Mouse (Mus musculus) T-helper 1 cell (primary cell): ENCODE data around the gene Actr5.

Experiments used
- in situ Hi-C: fragments of 300-600 bp; cut with MboI, MseI; formaldehyde crosslinking; loops from one replicate; pipeline ENCODE4 v1.15.1; 2025; ENCODE audit warnings: high pct_unique_total_duplicates

Actr5 gene

DNA sequence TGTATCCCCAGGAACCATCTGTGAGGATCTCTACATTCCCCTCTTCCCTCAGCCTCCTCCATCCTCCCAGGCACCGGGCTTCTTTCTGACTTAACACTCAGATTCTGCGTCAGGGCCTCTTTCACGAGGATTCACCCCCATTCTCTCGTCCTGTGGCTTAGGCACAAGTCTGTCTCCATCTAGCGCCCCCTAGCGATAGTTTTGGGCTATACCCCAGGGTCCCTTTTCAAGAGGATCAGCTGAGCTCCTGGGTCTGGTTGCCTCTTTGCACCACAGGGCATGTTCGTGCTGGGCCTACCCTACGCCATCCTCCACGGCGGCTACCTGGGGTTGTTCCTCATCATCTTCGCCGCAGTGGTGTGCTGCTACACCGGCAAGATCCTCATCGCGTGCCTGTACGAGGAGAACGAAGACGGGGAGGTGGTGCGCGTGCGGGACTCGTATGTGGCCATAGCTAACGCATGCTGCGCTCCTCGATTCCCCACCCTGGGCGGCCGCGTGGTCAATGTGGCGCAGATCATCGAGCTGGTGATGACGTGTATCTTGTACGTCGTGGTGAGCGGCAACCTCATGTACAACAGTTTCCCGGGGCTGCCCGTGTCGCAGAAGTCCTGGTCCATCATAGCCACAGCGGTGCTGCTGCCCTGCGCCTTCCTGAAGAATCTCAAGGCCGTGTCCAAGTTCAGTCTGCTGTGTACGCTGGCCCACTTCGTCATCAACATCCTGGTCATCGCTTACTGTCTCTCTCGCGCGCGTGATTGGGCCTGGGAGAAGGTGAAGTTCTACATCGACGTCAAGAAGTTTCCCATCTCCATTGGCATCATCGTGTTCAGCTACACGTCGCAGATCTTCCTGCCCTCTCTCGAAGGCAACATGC is 10.9 kb upstream of the Actr5 start:
- in situ Hi-C loops, result loop anchor here (5.0 kb wide), 1 partner anchor 56 kb away; no protein-coding TSS in a partner anchor

DNA sequence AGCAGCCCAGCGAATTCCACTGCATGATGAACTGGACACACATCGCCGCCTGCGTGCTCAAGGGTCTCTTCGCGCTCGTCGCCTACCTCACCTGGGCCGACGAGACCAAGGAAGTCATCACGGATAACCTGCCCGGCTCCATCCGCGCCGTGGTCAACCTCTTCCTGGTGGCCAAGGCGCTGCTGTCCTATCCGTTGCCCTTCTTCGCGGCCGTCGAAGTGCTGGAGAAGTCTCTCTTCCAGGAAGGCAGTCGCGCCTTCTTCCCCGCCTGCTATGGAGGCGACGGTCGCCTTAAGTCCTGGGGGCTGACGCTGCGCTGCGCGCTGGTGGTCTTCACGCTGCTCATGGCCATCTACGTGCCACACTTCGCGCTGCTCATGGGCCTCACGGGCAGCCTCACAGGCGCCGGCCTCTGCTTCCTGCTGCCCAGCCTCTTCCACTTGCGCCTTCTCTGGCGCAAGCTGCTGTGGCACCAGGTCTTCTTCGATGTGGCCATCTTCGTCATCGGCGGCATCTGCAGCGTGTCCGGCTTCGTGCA is 10.2 kb upstream of the Actr5 start:
- in situ Hi-C loops, result loop anchor here (5.0 kb wide), 1 partner anchor 57 kb away; no protein-coding TSS in a partner anchor

DNA sequence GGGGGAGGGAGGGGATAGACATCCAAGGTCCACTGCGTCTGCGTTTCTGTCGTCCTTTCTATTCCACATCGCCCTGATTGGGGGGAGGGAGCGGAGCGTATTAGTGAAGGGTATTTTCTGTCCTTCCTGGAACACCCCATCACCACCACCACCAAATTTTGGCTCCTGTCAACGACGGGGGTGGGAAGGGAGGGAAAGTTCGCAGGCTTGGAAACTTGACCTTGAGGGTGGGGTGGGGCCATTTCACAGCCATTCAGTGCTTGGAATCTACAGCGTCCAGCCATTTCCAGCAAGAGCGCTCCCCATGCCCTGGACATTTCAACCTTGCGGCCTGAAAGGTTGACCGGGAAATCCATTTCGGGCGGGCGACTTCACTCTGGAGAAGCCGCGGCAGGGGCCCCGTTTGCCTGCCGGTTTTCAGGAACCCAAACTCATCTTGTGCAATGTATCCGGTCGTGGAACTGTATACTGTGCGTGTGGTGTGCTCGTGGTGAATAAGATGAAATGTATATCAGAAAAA is 9.5 kb upstream of the Actr5 start:
- in situ Hi-C loops, result no loop called here

DNA sequence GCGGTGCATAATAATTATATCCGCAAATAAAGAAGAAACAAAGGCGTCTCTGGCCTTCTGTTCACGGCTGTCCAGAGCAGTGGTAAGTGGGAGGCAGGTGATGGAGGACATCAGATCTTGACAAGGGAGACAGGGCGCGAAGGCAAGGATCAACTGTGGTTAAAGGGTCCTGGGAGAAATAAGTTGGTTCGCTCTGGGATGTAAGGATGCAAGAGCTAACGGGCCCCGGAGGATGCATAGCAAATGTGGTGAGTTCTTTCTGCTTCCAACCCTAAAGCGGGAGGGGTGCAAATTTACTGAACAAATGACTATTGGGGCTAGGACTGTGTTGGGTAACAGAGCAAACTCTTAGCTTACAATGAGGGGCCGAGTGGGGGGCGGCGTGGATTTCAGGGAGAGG is 9.0 kb upstream of the Actr5 start:
- in situ Hi-C loops, result no loop called here

DNA sequence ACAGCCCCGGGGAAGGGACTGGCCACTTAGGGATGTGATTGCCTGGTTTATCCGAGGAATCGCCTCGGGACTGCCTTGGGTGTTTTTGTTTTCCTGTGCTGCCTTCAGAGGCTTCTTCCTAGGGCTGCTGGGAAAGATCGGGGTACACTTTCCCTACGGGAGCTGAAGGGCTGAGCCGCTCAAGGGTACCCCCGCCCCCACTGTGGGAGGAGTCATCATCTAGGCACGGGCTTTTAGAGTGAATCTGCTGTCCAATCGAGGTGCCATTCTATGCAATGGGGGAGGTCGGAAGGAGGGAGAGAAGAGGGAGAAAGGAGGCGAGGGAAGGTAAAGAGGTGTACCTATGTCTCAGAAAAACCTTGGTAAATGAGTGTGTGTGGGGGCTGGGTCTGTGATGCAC is 8.4 kb upstream of the Actr5 start:
- in situ Hi-C loops, result no loop called here

DNA sequence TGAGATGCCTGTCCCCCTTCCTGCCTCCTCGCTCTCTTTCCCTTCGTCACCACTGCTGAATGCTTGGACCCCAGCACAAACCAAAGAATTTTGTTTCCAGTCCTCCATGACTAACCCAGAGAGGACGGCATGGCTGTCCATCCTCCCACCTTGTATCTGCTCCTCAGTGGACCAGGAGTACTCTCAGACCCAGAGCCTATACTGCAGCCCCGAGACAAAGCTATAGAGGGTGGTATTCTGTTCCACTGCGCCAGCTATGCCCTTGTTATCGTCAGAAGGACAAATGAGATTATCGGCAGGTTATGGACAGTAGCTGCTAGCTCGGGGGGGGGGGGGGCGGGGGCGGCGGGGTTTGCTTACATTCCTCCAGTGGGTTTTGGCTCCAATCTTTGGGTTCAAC is 7.9 kb upstream of the Actr5 start:
- in situ Hi-C loops, result no loop called here

DNA sequence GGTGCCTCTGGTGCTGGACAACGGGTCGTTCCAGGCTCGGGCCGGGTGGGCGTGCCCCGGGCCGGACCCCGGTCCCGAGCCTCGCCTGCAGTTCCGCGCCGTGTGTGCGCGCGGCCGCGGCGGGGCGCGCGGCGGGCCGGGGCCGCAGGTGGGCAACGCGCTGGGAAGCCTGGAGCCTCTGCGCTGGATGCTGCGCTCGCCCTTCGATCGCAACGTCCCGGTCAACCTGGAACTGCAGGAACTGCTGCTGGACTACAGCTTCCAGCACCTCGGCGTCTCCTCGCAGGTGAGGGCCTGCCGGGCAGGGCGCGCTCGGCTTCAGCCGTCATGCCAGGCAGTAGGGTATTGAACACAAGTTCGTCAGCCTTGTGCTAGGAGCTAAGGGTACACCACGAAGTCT is 543 bp downstream of the Actr5 start:
- in situ Hi-C loops, result no loop called here

DNA sequence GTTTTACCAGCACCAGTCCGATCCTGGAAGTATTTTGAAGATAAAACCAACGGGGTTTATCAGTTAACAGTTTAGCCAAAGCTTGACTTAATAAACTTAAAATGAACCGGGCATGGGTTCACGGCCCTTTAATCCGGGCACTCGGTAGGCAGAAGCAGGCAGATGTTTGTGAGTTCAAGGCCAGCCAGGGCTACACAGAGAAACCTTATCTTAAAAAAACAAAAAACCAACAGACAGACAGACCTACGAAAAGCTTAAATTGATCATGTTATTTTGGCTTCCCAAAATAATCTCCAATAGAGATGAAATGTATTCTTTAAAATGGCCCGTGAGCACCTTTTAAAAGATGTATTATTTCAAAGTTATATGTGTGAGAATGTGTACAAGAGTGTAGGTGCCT is 1.0 kb downstream of the Actr5 start:
- in situ Hi-C loops, result no loop called here

DNA sequence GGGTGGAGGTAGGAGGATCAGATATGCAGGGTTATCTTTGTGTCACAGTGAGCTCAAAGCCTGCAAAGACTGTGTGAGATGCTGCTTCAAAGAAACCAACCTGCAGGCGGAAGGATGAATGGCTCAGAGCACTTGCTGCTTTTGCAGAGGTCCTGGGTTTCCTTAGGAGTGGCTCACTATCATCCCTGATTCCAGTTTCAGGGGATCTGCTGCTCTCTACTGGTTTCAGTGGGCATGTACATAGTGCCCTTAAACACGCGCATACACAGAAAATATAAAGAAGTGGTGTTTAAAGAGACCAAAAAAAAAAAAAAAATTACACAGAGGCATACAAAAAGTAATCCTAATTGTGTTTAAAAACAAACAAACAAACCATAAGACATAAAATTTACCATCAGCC is 4.2 kb downstream of the Actr5 start:
- in situ Hi-C loops, result no loop called here

DNA sequence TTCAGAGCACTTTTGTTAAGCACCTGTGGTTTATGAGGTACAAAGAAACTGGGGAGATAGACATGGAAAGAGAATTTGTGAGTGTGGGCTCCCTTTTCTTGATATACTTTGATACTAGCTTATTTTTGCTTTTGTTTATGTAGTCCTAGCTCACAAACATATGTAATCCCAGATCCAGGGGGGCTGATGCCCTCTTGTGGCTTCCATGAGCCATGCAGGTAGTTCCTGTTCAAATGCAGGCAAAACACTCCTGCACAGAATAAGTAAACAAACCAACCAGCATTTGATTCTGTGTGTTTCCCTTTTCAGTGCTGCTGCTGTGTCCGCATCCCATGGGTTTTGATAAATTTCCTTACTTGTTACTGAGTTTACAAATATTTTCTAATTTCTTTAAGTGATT is 4.7 kb downstream of the Actr5 start:
- in situ Hi-C loops, result no loop called here

DNA sequence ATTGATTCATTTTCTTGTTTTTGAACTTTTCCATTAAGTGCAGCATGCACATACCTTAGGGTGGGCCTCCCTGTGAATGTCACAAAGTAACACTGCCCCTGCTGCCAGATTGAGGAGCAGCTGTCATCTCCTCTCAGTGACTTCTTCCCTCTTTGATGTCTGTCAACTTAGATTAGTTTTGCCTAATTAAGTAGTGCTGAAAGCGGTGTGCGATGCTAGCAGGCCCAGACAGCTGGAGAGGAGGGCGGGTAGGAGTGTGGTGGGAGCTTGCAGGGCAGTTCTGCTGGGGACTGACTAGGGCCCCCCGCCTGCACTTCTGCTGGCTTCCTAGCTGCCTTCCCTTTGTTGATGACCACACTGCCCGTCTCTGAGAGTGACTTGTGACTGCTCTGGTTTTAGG is 7.2 kb downstream of the Actr5 start:
- in situ Hi-C loops, result no loop called here

DNA sequence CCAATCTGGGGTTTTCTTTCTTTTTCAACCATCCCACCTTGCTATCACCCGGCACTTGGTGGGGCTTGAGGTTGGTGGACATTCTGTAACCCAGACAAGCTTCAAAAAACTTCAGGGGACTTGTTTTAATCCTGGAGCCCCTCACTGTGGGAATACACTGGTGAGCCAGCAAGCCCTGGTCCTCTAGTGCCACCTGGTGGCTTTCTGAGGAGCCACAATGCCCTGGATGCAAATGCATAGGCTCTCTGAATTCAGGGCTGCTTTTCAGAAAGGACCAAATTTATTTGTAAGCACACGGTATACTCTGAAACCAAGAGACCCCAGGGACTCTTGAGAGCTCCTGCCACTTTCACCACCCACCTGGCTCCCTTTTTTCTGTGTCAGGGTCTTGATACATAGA is 17.2 kb downstream of the Actr5 start:
- in situ Hi-C loops, result no loop called here

DNA sequence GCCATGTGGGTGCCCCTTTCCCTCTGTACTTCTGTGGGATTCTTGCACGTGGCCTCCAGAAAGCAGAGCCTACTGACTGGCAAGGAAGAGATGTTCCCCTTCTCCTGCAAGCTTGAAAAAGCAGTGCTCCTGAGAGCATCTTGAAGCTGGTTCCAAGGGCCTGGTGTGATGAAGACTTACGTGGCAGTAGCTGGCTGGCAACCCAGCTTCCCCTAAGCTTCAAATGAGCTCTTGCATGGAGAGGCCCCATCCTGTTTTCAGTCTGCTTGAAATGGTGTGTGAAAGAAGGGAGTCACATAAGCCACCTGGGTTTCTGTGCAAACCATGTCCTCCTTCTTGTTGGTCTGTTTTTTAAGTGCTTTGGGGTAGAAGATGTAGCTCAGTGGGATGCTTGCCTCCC is 17.9 kb downstream of the Actr5 start:
- in situ Hi-C loops, result no loop called here

DNA sequence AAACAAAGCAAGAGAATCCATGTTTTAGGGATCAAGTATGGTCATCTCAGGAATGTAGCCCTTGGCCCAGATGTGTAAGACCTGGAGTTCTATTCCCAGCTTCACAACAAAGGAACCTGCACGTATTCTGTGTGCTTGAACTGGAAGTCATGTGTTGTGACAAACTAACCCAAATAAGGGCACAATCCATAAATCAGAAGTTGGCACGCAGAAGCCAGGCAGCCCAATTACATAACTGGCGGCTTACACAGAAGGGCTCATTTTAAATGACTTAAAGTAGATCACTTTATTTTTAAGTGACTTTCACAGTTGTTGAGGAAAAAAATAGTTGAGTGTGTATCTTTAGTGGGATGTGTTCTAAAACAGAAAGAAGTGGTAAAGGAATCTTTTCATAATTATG is 19.1 kb downstream of the Actr5 start:
- in situ Hi-C loops, result no loop called here

DNA sequence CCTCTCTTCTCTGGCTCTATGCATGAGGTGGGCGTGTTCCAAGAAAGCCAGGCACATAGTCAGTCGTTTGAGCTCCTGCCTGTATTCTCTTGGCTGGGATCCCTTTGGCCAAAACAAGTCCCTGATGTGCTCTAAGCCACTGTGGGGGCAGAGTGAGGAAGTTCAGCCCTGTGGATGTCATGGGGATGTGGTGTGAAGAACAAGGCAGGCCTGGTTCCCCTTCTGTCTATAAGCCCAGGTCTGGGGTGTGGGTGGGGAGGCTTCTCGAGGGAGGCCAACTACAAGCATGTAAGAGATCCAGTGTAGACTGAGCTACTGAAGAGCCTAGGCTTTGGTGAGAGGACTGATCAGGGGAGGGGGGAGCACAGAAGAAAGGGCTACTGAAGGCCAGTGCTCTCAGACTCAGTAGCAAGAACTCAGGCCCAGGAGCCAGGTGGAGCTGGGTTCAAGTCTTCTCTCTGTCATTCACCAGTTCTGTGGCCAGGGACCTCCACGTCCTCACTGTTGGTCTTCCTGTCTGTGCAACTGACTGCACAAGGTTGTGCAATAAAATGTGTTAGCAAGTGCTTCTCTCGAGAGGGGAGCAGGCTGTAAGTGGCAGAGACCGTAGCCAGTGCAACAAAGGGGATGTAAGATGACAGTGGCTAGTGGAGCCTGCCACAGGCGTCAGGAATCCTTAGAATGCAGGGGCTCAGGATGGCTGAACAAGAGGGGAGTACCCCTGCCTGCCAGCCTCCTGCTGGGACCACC is 26.6 kb downstream of the Actr5 start:
- in situ Hi-C loops, result loop anchor here (5.0 kb wide), 1 partner anchor 109 kb away; no protein-coding TSS in a partner anchor

DNA sequence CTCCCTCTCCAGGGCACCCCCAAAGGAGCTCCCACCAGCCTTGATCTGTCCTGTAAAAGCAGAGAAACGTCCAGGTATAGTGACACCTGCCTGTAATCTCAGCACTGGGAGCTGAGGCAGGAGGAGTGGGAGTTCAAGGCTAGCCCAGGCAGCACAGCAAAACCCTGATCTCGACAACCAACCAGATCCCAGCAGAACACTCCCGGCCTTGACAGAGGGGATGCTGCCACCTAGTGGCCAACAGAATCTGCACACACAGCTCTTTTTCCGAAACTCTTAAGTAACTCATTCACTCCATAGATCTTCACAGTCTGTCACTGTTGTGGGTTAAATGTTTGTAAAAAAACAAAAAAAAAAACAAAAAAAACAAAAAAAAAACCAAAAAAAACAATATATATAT is 28.3 kb downstream of the Actr5 start:
- in situ Hi-C loops, result loop anchor here (5.0 kb wide), 1 partner anchor 111 kb away; no protein-coding TSS in a partner anchor

DNA sequence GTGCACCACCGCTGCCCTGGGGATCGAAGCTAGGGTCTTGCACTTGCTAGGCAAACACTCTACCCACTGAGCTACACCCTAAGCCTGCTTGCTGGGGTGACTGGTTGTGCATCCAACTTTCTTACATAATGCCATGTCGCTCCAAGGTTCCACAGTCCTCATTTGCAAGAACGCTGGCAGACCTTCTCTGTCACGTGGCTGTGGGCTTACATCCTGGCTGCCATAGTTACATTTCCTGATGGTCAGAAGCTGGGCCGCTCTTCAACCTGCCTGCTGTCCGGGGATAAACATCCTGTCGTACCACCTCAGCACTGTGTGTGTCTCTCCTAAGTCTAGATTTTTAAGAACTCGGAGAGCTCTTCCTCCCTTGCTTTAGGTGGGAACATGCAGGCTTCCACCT is 30.0 kb downstream of the Actr5 start:
- in situ Hi-C loops, result loop anchor here (5.0 kb wide), 1 partner anchor 112 kb away; no protein-coding TSS in a partner anchor

DNA sequence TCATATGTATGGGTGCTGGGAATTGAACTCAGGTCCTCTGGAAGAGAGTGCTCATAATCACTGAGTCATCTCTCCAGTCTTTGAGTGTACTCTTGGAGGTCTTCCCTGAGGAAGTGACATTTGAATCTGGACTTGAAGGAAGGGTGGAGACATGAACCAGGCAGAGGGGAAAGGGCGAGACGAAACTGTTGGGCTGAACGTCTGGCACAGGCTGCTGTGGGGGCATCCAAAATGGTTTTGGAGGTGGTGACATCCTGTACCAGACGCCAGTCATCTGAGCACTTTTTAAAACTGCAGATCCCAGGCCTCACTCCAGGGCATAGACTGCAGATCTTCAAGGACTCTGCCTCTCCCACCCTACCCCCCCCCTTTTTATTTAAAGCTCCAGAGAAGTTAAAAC is 31.1 kb downstream of the Actr5 start:
- in situ Hi-C loops, result no loop called here

DNA sequence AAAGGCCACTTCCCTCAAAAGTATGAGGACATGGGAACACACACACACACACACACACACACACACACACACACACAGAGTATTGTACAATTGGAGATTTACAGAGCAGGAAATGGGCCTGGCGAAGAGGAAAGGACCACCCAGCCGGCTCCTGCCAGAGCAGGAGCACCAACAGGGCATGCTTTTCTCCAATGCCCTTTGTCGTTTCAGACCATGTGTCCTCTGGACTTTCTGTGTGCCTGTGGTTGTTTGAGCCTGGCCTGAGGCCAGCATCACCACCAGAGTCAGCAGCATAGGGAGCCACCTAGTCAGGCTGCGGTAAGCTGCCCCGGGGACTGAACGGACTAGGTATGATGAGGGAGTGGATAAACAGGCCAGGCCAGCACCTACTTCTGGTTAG is 34.1 kb downstream of the Actr5 start:
- in situ Hi-C loops, result no loop called here

DNA sequence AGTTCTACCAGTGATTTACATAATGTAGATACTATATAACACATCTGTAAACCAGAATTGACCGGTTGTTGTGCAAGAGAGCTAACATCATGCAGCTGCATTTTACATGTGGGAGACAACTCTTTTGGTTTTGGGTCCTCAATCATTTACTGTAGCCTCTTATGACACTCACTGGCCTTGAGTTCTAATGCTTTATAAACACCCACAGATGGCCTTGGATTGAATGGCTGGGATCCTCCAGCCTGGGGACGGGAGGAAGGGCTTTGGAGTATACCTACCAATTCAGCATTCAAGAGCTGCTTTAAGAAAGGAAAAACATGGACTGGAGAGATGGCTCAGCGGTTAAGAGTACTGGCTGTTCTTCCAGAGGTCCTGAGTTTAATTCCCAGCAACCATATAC is 34.7 kb downstream of the Actr5 start:
- in situ Hi-C loops, result no loop called here

DNA sequence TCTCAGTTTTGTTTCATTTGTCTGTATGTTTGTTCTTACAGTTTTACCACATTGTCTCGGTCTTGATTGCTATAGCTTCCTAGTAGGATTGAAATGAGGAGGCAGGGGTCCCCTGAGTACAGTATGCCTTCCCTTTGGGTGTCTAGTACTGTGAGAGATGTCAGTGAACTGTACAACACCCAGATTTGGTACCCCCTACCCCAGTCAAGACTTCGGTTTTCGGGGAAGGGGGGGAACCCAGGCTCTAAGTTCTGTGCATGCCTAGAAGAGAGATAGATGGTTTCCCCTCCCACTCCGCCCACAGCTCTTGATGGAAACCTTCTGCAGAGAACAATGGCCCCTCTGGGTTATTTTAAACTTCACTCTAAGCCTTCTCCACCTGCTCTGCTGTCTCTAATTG is 40.4 kb downstream of the Actr5 start, which contains the start of gene Ppp1r16b:
Gene Ppp1r16b, plus strand, starts transcription at position 301 of the 400 bp plus-strand sequence.
- in situ Hi-C loops, result no loop called here
